Mouse (Mus musculus): Measurements from ENCODE around the gene Elp1.

Elp1 gene

DNA sequence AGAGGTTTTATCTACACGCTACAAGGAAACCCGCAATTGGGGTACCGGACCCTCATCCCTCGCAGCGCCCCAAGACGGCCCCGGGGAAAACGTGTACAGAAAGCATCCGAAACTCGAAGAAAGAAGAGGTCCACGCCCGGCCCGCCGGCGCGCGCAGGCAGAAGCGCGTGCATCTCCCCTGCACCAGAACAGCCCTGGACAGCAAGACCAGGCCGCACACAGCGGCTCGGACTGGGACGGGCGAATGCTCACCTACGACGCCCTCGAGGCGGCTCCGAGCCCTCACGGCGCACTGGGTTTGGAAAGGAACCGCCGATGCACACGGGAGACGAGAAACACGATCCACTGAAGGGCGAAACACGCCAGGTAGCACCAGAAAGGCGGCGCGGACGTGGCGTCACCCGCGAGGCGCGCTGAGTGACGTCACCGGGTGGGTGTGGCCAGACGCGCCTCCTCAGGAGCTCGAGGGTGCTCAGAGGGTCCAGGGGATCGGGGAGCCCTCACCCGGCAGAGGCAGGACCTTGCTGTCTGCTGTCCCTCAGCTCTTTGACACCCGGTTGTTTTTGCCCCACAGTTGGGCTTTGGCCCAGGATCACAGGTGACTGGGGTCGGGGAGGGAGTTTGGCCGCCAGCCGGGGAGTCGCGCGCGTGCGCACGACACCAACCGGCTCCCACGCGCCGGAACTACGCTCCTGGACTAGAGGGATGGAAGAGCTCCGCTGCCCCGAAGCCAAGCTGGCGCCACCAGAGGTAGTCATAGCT lies at the start of gene Elp1, which contains the start of gene Fam206a:
Gene Elp1, minus strand, starts transcription at position 425 of the 762 bp plus-strand sequence.
Gene Fam206a, plus strand, starts transcription at position 439 of the 762 bp plus-strand sequence.
- peak; percentile 97 to 99 for DNase-seq

DNA sequence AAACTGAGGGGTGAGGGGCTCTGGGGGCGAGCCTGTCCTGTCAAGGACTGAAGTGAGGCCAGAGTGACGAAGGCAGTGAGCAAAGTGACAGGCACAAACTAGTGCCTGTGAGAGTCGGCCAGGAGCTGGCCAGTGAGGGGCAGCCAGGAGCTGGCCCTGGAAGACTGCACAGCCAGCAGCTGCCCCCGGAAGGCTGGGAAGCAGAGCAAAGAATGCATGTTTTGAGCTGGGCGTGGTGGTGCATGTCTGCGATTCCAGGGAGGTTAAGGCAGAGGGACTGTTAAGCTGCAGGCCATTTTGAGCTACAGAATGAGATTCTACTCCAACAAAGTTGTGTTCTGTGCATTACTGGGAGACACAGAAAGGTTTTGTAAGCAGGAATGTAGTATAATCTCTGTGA lies 48.6 kb upstream of the Elp1 start:
- no peak for DNase-seq

DNA sequence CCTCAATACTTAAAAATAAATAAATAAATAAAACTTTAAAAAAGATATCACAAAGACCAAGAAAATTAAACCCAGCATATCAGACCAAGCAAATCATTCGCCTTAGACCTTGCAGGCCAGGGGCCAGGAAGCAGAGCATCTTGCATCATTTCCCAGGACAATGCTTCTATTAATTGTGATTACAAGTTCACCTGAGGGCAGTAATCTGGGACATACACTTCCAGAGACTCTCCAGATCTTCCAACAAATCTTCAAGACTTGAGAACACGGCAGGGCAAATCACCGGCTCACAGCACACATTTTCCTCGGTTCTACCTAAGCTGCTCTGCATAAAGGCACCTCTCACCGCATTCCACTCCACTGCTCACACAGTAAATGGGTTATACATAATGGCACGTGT lies 45.9 kb upstream of the Elp1 start:
- no peak for DNase-seq

DNA sequence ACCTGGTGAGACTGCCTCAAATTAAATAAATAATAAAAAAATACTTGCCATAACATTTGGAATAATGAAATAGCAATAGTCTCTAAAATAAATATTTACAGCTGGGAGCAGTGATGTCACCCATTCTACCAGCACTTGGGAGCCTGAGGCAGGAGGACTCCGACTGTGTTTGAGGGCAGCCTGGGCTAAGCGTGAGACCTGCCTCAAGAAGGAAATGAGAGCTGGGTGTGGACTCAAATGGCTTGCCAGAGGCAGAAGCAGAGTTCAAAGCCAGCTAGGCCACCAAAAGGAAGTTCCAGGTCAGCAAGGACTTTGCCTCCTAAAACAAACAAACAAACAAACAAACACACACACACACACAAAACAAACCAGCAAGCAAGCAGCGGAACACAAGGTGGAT lies 45.3 kb upstream of the Elp1 start:
- DNase-seq: no peak

DNA sequence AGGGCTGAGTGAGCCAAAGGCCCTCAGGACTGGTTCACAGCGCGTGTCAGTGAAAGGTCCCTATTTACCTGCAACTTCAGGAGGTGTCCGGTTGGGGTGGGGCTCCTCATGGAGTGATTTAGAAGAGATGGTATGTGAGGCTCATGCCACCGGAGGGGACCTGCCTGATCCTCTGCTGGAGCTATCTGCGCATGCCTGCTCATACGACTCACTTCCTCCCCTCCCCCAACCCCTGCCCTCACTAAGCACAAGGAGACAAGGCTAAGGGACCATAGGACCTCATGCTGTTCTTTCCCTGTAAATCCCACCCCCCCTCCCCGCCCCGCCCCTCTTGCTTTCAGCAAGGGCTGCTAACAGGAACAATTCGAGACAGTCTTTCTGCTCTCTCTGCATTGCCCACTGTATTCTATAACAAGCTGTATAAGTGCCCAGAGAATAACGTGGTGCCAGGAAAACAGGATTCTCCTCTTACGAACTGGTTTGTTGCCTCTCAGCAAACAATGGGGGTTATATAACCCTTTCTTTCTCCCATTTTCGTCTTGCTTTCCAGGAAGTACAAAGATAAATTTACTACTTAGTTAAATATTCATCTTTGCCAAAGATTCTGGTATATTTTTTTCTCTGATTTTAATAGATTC lies 43.9 kb upstream of the Elp1 start:
- no peak for DNase-seq

DNA sequence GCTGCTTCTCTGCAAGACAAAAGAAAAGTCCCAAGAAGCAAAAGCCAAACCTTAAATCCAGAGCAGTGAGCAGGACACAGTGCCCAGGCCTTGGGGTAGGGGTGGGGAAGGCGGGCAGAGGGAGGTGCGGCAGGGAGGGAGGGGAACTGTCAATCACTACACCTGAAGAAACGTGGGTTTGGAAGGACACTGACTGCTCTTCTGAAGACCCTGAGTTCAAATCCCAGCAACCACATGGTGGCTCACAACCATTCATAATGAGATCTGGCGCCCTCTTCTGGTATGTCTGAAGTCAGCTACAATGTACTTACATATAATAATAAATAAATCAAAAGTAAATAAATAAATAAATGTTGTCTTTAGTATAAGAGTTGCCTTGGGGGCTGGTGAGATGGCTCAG lies 42.8 kb upstream of the Elp1 start:
- no peak for DNase-seq

- no peak for DNase-seq
Measured at GRCm38 (mm10) chr4:56843963-56844362, 41.8 kb upstream of the Elp1 start.

DNA sequence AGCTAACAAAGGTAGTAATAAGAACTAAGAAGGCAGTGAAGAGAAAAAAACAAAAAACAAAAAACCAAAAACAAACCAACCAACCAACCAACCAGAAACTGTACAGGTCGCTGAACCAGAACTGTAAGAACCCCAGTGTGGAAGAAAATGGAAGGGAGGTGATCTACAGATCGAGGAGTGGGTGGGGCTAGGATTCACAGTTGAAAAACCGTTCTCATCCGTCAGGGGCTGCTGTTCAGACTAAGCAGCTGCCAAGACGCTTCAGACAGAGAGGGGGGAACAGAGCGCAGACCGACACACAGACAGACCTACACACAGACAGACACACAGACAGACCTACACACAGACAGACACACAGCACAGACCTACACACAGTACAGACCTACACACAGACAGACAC lies 40.4 kb upstream of the Elp1 start:
- DNase-seq: no peak

GRCm38 (mm10) chr4:56840297-56840696 lies 38.2 kb upstream of the Elp1 start:
- DNase-seq: no peak

GRCm38 (mm10) chr4:56837661-56838060 lies 35.5 kb upstream of the Elp1 start:
- DNase-seq: no peak

GRCm38 (mm10) chr4:56831998-56832397 lies 29.9 kb upstream of the Elp1 start:
- DNase-seq: no peak

DNA sequence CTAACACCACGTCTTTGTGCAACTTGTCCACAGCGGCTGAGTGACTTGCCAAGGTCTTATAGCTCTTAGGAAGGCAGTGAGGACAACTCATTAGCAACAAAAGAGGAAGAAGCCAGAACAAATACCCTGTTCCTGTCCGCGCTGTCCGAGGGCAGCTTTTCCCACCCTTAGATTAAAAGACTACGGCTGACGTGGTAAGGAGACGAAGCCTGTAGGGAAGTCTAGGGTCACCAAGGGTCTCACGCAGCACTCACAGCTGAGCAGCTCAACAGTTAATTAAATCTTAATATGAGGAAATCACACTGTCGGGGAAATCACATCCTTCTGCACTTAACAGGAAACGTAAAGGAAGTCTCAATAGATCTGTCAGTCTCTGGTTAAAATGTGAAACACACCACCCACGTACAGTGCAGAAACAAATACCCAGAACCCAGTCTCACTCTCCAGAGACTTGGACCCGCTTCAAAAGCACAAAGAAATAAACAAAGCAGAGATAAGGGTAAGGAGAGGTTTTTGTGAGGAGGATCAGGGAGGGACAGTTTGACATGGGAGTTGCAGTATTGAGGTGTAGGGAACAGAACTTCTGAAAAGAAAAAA lies 29.0 kb upstream of the Elp1 start:
- DNase-seq: no peak

GRCm38 (mm10) chr4:56829511-56829921 lies 27.4 kb upstream of the Elp1 start:
- peak in 1 of 2 experiments; percentile 11 for DNase-seq

DNA sequence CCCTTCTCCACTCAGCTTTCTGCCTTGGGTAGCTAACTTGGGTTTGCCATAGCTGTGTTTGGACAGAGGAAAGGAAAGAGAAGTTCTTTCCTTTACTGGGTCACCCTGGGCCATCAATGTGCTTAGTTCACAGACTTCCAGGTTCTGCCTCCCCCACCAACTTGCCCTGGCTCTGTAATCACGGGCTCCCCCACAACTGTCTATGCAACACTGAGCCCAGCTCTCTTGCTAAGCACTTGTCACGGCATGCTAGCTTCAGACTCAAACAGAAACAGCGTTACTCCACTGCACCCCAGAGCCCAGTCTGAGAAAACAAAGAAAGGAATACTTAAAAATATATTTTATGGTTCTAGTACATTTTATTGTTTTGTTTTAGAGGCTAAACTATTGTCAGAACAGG lies 26.8 kb upstream of the Elp1 start:
- DNase-seq: no peak

DNA sequence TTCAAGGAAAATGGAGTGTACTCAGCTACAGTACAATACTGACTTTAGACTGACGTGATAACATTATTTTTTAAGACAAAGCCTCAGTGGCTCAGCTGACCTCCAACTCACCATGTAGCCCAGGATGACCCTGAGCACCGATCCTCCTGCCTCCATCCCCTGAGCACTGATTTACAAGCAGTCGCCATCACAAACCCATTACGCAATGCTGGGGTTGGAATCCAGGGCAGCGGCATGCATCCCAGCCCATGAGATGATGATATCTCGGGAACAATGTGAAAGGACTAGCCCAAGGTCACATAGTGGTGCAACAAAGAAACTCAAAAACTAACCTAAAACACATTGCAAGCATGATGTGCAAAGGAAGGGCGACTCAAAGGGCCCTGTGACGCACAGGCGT lies 22.1 kb upstream of the Elp1 start:
- no peak for DNase-seq

- peak in 1 of 2 experiments; percentile 15 for DNase-seq
Measured at GRCm38 (mm10) chr4:56820017-56820550, 18.0 kb upstream of the Elp1 start.

- DNase-seq: no peak
Measured at GRCm38 (mm10) chr4:56815131-56815530, 13.0 kb upstream of the Elp1 start.

- DNase-seq: no peak
Measured at GRCm38 (mm10) chr4:56812096-56812495, 10.0 kb upstream of the Elp1 start.

DNA sequence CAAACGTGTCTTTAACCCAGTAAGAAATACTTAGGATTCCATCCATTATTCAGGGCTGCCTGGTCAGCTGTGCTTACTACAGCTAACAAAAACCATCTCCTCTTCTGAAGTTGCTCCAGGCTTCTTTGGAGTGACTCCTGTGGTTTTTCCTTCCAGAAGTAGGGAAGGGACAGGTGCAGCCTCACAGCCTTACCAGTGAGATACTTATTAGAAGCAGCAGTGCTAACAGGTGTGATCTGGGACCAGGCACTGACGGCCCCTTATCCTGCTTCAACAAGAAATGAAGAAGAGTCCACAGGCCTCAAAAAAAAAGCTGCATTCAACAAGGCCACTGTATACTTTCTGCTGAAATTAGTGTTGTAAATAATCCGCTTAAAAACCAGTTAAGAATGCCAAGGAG lies 9.5 kb upstream of the Elp1 start:
- no peak for DNase-seq

GRCm38 (mm10) chr4:56809050-56809449 lies 6.9 kb upstream of the Elp1 start:
- no peak for DNase-seq

GRCm38 (mm10) chr4:56802669-56803150 lies 579 bp upstream of the Elp1 start:
- DNase-seq: no peak

DNA sequence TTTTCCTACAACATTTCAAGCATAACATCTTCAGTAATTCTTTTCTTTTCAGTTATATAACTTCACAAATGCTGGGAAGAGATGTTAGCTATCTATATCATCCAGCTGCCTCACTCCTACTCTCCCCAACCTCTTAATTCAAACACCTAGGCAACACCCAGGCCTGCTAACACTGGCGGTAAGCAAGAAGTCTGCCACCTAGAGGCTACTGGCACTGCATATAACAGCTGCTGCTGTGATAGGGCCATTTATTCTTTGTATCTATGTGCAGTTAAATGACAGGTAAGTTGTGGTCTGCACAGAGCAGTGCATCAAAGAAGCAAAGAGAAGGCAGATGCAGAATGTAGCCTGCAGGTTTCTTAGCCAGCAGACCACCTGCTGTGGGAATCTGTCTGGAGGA lies 10.8 kb downstream of the Elp1 start:
- no peak for DNase-seq

GRCm38 (mm10) chr4:56771065-56771464 lies 31.1 kb downstream of the Elp1 start:
- DNase-seq: no peak

GRCm38 (mm10) chr4:56768913-56769312 lies 33.2 kb downstream of the Elp1 start:
- no peak for DNase-seq

All from cerebellum, postnatal 36 days (tissue).